10 mouse cellular contexts compared by ENCODE assay signal in genomic region chr11:6629655-6630054, GRCm38 (mm10). TPM values are rescaled to one million over a fixed set of nuclear protein-coding genes. Genes with fewer than 3 reads are reported as not detected.
DNase-seq lines count a peak whose midpoint lies in the region; ATAC-seq and TF ChIP-seq lines count a peak whose summit lies in the region.
"Had no signal": no experiment of that assay in that cellular context is flagged by ENCODE, and none has a peak within 500 bp of the region (broad histone marks: within the 10 kb centered on the region; RNA-seq: fewer than 3 reads in every experiment).

No protein-coding gene starts in this region.

- DNase-seq in kidney, postnatal 0 days (ENCODE audit: low spot score): peak; percentile 13
- DNase-seq in kidney, adult 11 months: no peak
- no peak for DNase-seq in Patski (ENCODE audit: low read depth, low spot score)
- peak; percentile 46 for DNase-seq in embryo, embryonic 10.5 days (ENCODE audit: low spot score)
- DNase-seq in splenic B cell, adult 2 months (ENCODE audit: low read depth, low spot score): peak; percentile 80
- no peak for DNase-seq in frontal cortex, postnatal 14 days (ENCODE audit: low spot score in 2 of 2)
- no peak for DNase-seq in frontal cortex, postnatal 36 days (ENCODE audit: low spot score in 2 of 2)
- DNase-seq: heart, postnatal 4 days had no signal

- no peaks in the 10 kb centered on the region for H3K9me3 ChIP-seq in kidney, postnatal 0 days (replicated peaks; ENCODE audit: low read length)
- H3K9me3 ChIP-seq: limb, embryonic 15.5 days had no signal

- H3K27ac ChIP-seq in kidney, postnatal 0 days: no peak overlapping the region
- H3K27ac ChIP-seq: limb, embryonic 15.5 days had no signal

- POLR2A ChIA-PET in Patski (lab: Charles Lee): no interaction called here

- in situ Hi-C loops in Patski (cut with MboI; ENCODE audit: low pct_unique_long_range_greater_than_20kb): no loop called here

- CTCF ChIA-PET in Patski (lab: Charles Lee): interaction anchor here (1.0 to 1.1 kb wide), 2 partner anchors 61 to 80 kb away, joined by 3 read pairs; no protein-coding TSS in a partner anchor

- no peak for ATAC-seq in kidney, postnatal 0 days (replicated peaks; ENCODE audit: low FRiP score, low read depth)
- no peak for ATAC-seq in Patski

- peak; percentile 55 for TF ChIP-seq CTCF in kidney, postnatal 0 days (IDR thresholded peaks at IDR 0.05; ENCODE audit: low read depth)
- TF ChIP-seq CTCF in Patski (IDR thresholded peaks at IDR 0.05): peak; percentile 56

- H3K9ac ChIP-seq in kidney, postnatal 0 days (ENCODE audit: low read depth, low read length): no peak overlapping the region
- H3K9ac ChIP-seq: limb, embryonic 15.5 days had no signal

- no peaks in the 10 kb centered on the region for H3K27me3 ChIP-seq in kidney, postnatal 0 days (ENCODE audit: insufficient read depth, low read length)
- no peaks in the 10 kb centered on the region for H3K27me3 ChIP-seq in Patski
- H3K27me3 ChIP-seq in splenic B cell, adult 2 months (ENCODE audit: control insufficient read depth, insufficient read depth, low read length, poor library complexity, severe bottlenecking): no peaks in the 10 kb centered on the region
- H3K27me3 ChIP-seq: limb, embryonic 15.5 days had no signal

- no peak overlapping the region for H3K4me2 ChIP-seq in kidney, postnatal 0 days (ENCODE audit: low read length)
- H3K4me2 ChIP-seq: limb, embryonic 15.5 days had no signal

- no peaks in the 10 kb centered on the region for H3K36me3 ChIP-seq in kidney, postnatal 0 days (ENCODE audit: insufficient read depth, low read length)
- no peaks in the 10 kb centered on the region for H3K36me3 ChIP-seq in splenic B cell, adult 2 months (ENCODE audit: control insufficient read depth, insufficient read depth, low read length, poor library complexity, severe bottlenecking)
- H3K36me3 ChIP-seq: limb, embryonic 15.5 days had no signal

- H3K4me1 ChIP-seq in kidney, postnatal 0 days (replicated peaks; ENCODE audit: insufficient read depth, low read length): peaks cover 8% of the 10 kb centered on the region; the same call in 1 of the 2 replicates

- H3K4me3 ChIP-seq in kidney, postnatal 0 days (replicated peaks; ENCODE audit: low read depth, low read length): no peak overlapping the region
- H3K4me3 ChIP-seq: limb, embryonic 15.5 days had no signal

RNA-seq across cellular contexts. Expression of gene Tbrg4, which starts 3.8 kb away (rescaled TPM):
- 32.2 and 34.5 TPM in 2 replicates for polyA plus RNA-seq in kidney, postnatal 0 days (2015; fragmentation: Nextera tagmentation; extraction: Ambion mirVana)
- 64.3 TPM for polyA plus RNA-seq in Patski (2021)

RNA-seq across cellular contexts. Expression of gene Wap, which starts 8.8 kb away (rescaled TPM):
- polyA plus RNA-seq in kidney, postnatal 0 days (2015; fragmentation: Nextera tagmentation; extraction: Ambion mirVana): not detected in 2 replicates
- not detected for polyA plus RNA-seq in Patski (2021)
- polyA plus RNA-seq: embryonic facial prominence, embryonic 14.5 days; limb, embryonic 15.5 days had no signal

RNA-seq across cellular contexts. Expression of gene Nacad, which starts 23.8 kb away (rescaled TPM):
- polyA plus RNA-seq in kidney, postnatal 0 days (2015; fragmentation: Nextera tagmentation; extraction: Ambion mirVana): 1.1 TPM in 2 replicates
- polyA plus RNA-seq in Patski (2021): 20.0 TPM

RNA-seq across cellular contexts. Expression of gene Ramp3, which starts 28.7 kb away (rescaled TPM):
- 25.0 and 26.5 TPM in 2 replicates for polyA plus RNA-seq in kidney, postnatal 0 days (2015; fragmentation: Nextera tagmentation; extraction: Ambion mirVana)
- 21.6 TPM for polyA plus RNA-seq in Patski (2021)

Comparison
In these comparisons a context has a peak if more than half of its experiments do, and no peak if none do; other contexts are left out.
1. DNase-seq: peak in kidney, postnatal 0 days (single experiment), embryo, embryonic 10.5 days (single experiment) and splenic B cell, adult 2 months (single experiment); none in kidney, adult 11 months (single experiment), Patski (single experiment), frontal cortex, postnatal 14 days (0 of 2) and frontal cortex, postnatal 36 days (0 of 2).